Mouse (Mus musculus): ENCODE measurements around the gene Col25a1.

The Col25a1 gene

DNA sequence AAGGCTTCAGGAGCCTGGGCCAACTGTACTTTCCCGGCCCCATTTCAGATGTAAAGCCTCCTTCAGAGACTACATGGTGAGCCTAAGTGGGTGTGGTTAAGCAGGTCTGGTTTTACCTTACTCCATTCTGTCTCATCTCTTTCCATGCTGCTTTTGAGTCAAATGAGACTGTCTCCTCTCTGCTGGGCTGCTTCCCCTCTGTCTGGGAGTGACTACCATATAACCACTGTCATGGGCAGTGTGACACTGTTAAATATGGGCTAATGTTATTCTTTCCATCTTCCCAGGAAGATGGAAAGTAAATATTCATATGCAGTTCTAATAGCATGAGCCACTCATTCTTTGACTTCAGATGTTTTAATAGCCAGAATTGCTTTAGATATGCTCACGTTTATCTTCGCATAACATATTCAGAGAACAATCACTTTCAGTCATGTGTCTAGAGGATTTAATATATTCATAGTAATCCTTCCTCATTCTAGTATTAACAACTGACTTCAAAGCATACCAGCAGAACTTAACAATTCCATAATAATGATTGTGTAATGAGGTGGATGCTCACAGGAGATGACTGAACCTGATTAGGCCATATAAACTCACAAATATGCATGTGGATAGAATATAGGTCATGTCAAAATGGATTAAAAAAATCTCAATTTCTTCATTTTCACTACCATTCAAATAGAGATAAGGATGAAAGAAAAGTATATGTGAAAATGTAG is 243.5 kb downstream of the Col25a1 start:
- no peak for DNase-seq (ENCODE audit: low spot score)

- no peak for DNase-seq (ENCODE audit: low spot score)
Observed at GRCm38 (mm10) chr3:130377786-130378185, 246.5 kb downstream of the Col25a1 start.

DNA sequence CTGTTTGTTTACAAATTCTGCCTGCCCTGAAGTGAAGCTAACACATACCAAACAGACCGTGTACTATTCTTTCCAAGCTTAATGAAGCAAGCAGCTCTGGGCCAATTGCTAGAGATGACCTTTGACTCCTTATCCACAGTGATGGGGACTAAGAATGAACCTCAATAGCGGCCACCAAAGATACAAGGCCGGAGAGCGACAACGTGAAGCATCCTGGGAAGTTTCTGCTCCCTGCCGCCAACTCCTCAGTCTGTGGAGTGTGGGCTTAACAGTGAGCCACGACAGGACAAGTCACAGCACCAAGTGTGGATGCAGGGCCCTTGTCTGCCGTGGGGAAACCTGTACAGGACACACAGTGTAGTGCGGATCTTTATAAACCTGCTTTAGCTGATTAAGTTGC is 247.3 kb downstream of the Col25a1 start:
- no peak for DNase-seq (ENCODE audit: low spot score)

GRCm38 (mm10) chr3:130380299-130380845 is 249.1 kb downstream of the Col25a1 start:
- no peak for DNase-seq (ENCODE audit: low spot score)

DNA sequence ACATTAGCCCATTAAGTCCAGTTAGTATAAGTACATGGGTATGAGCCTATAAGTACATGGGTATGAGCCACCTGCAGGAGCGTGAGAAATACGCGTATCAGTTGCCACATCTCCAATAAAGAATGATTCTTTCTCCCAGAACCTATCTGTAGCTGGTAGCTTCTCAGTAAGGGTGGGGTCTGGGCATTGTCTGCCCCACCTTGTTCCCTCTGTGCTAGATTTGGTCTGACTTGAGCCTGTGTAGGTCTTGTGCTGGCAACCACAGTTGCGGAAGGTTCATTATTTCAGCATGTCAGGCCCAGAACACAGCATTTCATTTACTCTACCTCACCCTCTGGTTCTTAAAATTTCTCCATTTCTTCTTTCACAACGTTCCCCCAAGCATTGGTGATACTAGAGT is 250.4 kb downstream of the Col25a1 start:
- no peak for DNase-seq (ENCODE audit: low spot score)

GRCm38 (mm10) chr3:130385856-130386255 is 254.6 kb downstream of the Col25a1 start:
- no peak for DNase-seq (ENCODE audit: low spot score)

DNA sequence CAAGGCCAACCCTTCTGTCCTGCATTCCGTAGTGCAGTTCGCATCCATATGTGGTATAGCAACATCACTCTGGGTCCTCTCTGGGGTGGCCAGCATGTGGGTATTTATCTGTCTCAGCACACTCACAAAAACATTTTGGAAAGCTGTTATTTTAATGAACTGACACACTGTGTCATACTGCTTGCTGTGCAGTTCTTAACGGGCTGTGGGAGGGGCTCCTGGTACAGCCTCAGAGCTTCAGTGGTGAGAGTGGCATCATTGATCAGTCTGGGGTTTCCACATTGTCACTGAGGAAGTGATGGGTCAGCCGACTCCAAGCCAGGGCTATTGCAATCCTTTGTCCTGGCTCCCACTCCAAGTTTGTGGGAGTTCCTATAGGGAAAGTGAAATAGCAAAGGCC is 255.9 kb downstream of the Col25a1 start:
- DNase-seq (ENCODE audit: low spot score): no peak

DNA sequence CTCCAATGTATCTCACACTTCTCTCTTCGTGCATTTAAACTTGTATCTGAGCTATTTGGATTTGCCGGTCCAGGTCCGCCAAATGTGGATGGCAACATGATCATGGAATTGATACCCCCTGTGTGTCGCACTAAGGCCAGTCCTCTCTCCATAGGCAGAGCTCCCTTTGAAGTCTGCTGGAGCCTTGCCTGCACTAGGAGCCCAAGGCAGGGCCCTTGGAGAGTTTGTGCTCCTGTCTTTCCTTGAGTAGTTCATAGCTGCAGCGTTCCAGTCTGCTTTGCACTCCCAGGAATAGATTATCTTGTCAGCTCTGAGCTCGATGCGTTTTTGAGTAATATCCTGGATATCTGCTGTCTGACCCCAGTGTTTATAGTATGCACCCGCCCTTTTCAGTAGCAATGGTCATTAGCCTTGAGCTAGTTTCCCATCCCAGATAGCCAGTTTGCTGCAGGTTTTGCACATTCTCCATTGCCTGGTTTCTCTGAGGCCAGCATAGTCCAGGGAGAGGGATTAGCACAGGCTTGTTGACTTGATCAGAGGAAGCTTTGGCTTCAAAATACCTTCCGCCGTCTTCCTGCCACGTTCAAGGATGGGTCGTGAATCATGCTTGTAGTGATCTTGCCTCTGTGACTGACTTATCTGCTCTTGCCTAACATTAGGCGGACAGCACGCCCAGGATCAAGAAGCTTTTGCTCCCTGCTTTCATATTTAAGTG is 258.1 kb downstream of the Col25a1 start:
- DNase-seq (ENCODE audit: low spot score): no peak

DNA sequence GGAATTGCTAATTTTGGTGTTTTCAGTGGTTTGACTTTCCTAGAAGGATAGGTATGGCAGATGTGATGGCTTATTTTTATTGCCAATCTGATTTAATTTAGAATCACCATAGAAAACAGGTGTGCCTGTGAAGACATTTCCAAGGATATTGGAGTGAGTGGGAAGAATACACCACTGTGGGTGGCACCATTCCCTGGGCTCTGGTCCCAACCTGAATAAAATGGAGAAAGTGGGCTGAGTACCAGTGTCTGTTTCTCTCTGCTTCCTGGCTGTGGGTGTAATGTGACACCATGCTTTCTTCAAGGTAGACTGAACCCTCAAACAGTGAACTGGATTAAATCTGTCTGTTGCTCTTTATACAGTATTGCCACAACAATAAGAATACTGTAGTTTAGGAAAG is 265.3 kb downstream of the Col25a1 start:
- DNase-seq (ENCODE audit: low spot score): no peak

DNA sequence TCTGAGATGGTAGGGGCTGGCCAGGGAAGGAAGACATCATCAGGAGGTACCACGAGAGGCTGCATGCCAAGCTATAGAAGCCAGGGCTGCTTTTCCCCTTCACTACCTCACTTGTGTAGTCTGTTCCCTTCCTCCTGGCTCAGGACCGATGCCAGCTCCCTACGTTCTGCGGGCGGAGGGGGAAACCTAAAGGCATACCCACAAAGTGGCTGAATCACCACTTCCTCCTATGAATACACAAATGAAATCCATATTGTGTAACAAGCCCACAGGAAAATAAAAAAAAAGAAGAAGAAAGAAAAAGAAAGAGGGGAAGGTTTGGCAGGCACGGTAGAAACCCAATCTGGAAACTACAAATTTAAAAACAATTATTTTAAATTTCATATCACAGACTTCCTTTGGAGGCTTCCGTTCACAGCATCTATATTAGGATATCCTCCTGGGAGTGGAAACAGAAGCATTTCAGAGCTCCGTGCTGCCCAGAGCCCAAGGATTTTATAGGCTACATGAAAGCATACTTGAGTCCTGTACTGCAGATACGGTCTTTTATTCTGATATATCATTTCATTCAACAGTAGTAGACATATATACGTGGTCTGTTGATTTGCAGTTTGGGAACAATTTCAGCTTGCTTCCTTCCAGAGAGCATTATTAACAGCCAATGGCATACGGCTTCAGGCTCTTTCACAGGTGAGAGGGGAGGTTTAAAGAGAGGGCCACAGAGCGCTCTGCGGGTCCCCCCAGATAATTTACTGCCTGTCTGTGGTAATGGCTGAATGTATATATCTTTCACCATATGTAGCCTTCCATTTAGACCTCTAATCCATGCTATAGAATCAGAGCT is 269.6 kb downstream of the Col25a1 start:
- no peak for DNase-seq (ENCODE audit: low spot score)

DNA sequence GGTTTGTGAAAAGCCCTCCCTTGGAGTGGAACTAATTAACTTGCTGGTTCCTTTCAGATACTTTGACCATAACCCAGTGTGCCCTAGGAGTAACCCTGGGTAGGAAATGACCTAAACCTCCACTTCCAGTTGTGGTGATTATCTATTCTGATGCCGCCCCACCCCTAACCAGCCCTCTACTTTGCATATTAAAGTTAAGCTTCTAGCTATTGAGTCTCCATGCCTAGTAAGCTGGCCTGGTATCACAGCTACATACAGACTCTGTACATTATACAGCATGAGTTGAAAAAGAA is 270.2 kb downstream of the Col25a1 start:
- DNase-seq (ENCODE audit: low spot score): no peak

DNA sequence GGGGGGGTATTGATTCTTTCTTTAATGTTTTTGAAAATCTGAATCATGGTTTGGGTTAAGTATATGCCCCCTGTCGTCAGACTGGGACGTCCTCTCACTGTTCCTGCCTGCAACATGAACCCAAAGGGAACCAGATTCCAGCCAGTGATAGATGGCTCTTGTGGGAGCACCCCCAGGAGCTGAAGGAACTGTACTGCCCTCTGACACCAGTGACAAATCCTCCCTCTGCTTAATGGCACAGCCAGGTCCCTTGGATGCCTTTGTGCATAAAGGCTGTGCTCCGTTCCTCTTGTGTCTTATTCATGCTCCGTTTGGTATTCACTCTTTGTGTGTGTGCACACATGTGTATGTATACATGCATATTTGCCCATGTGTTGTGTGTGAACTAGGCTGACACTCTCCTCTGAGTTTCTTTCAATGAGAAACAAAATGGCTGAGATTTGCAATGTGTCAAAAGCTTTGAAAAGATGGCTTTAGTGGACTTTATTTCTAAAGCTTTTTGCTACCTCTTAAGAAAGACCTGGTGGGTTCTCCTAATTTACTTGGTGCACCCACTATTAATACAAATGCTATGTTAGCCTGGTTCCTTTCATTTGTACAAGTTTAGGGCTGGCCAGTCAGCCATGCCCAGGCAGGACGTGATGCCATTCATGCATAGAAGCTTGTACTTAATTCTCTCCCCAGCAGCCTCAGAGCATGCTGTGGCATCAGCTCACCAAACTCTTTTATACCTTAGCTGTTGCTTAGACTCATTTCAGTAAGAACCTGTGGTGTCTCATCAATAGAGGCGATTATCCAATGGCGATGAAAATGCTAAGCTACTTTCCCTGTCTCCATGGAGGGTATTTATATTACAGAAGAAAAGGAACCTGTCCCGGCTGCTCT is 273.5 kb downstream of the Col25a1 start:
- no peak for DNase-seq (ENCODE audit: low spot score)

- DNase-seq (ENCODE audit: low spot score): no peak
Observed at GRCm38 (mm10) chr3:130407201-130407600, 275.9 kb downstream of the Col25a1 start.

DNA sequence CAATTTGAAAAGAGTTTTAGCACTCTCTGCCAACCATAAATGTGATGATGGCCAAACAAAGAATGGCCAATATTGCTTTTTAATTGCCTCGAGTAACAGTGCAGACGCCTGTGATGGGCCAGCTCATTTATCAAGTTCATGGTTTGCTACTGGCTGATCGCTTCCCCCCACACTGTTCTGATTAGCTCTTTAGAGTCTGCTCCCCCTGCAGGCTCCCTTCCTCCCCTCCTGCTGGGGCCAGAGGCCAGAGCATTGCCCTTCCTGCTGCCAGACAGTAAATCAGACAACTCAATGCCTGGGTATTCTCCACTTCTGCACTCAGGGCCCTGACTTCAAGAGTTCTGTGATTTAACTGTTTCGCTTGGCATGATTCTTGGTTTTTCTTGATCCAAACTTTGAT is 281.9 kb downstream of the Col25a1 start:
- no peak for DNase-seq (ENCODE audit: low spot score)

- DNase-seq (ENCODE audit: low spot score): no peak
Observed at GRCm38 (mm10) chr3:130418951-130419350, 287.6 kb downstream of the Col25a1 start.

DNA sequence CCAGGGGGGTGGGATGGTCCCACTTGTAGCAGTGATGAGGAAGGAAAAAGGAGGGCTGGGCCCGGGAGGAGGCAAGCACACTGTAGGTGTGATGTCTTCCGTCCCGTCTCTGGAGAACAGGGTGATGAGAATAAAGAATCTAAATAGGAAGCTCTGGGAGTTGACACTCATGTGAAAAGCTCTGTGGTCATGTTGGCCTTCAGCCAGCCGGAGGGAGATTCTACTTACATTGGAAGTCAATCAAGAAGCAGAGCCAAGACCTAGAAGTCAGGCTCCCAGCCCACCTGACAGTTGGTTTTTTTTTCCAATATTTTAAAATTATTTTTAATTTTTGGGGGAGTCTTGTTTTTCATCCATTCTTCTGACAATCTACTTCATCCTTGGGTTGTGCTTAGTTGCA is 297.5 kb downstream of the Col25a1 start:
- DNase-seq (ENCODE audit: low spot score): no peak

DNA sequence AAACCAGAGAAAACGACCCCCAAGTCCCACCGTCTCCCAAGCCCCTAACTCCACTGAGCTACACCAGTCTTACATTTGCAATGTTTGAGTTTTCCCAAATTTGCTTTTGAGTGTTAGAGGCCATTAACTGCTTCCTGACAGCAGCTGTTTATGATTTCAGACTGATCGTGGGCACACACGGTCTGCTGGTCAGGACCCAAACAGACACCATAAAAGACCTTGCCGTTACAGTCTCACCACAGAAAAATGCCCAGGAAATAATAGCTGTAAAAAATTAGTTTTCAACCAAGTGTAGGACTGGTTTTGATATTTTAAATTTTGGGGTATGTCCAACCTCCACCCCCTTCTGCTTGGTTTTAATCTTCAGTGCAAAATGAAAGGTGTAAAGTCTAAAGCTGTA is 298.8 kb downstream of the Col25a1 start:
- DNase-seq (ENCODE audit: low spot score): no peak

- no peak for DNase-seq (ENCODE audit: low spot score)
Observed at GRCm38 (mm10) chr3:130432818-130433217, 301.5 kb downstream of the Col25a1 start.

DNA sequence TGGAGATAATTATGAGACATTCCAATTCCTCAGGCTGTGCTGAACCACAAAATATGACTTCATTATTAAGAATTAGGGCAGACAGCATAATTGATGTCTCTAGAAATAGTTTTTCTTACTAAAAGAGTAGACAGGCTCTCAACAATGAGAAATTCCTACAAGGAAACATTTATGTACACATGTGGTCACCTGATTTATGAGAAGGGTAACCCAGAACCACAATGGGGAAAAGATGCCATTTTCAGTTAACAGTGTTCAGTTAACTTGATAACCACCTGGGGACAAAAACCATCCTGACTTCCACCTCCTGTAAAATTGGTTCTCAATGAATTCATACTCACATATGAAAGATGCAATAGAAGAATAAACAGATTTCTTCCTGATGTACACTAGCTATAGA is 305.7 kb downstream of the Col25a1 start:
- no peak for DNase-seq (ENCODE audit: low spot score)

DNA sequence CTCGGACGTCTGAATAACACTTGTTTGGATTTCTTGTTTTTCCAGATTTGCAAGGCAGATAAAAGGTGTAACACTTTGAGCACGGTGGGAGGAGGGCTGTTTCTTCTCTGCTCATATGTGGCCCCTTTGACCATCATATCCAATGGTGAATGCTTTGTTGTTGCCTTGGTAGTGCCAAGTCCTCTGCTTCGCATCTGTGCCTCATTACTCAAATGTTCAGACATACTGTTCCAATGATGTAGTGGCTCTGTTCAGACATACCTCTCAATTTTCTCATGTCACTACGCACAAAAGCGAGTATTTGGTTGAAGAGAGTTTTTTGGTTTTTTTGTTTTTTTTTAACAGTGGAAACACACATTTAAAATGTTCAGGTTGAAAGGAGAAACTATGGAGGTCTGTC is 308.5 kb downstream of the Col25a1 start:
- no peak for DNase-seq (ENCODE audit: low spot score)

DNA sequence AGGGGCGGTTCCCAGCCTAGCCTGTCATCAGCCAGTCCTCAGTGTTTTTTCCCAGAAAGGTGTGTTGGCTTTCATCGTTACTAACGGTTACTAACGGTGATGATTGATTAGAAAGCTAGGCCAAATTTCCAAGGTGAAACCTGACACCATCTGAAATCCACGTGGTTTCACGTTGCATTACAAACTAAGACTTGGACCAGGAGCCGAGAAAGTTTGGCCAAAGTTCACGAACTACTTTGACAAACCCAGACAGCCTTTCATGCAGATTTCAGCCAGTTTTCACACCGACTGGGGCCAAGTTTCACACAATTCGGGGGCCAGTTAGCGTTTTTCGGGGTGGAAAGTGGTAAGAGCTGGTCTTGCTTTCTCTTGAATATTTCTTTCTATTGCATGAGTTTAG is 309.4 kb downstream of the Col25a1 start:
- DNase-seq (ENCODE audit: low spot score): no peak

Measured in ovary, postnatal 14 days (tissue).